Mouse (Mus musculus) C2C12 (cell line): ENCODE measurements around the gene Smim5.

Experiments
- CEBPB ChIP-seq: IDR thresholded peaks from one replicate; pipeline ENCODE4 v1.6.1; 2011; ENCODE audit warnings: low read depth, mild to moderate bottlenecking, control low read depth, moderate library complexity
- CTCF ChIP-seq: IDR thresholded peaks from one replicate; pipeline ENCODE4 v1.5.1; 2011; ENCODE audit not compliant: control insufficient read depth, insufficient read depth, insufficient read length
- MAX ChIP-seq: IDR thresholded peaks from one replicate; pipeline ENCODE4 v1.6.1; 2011; ENCODE audit warnings: mild to moderate bottlenecking, control low read depth
- USF1 ChIP-seq: IDR thresholded peaks from one replicate; pipeline ENCODE4 v1.6.1; 2011; ENCODE audit warnings: low read depth, mild to moderate bottlenecking, control low read depth, moderate library complexity

DNA sequence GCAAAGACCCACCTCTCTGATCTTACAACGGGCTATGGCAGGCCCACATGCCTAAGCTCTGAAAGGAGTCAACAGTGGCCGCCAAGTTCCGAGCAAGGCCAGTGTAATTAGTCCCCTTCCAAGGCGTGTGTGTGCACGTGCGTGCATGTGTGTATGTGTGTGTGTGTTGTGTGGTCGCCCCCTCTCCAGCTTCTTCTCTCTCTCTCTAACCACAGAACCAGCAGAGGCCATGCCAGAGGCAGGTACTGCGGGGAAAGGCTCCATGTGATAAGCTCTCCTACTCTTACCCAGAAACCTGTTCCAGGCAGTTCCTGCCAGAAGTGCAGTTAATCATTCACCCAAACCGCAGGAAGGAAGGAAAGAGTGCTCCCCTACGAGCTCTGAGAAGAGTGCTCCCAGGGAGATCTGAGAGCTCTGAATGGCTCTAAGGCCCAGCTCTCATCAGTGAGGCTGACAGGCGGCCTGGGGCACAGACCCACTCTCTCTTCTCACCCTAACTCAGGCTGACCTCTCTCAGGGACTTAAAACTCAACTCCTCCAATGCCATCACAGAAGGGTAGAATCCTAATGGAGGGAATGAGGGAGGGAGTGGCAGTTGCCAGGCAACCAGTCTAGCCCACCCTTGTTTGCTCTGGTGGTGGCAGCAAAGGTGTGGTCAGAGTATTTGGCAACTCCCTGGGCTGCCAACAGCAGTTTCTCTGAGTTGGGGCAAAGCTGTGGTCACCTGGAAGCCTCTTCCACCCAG lies 12.0 kb downstream of the Smim5 start, which contains the start of gene Smim6:
- TF ChIP-seq CTCF: no peak
- TF ChIP-seq CEBPB: no peak
- TF ChIP-seq USF1: no peak
- no peak for TF ChIP-seq MAX
